Comparison of ENCODE assay signal across 9 mouse cellular contexts in the genomic region with DNA sequence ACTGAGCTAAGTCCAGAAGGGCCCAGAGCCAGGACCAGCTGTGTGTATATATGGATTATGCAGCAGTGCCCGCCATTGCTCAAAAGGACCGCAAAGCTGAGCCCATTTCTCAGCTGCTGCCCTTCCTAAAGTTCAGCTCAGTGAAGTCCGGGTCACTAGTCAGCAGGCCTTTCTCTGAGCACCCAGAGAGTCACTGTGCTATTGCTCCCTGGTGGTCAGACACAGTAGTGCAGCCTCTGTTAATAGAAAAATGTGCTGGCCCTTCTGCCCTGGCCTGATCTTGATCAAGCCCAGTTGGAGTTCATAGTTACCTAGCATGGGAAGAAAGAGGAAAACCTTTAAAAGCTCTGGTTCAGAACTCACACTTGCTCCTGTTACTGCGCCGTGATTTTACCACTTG. TPM values are rescaled to one million over a fixed set of nuclear protein-coding genes. Genes with fewer than 3 reads are reported as not detected.
DNase-seq lines count a peak whose midpoint lies in the region; ATAC-seq and TF ChIP-seq lines count a peak whose summit lies in the region.
"Had no signal": no experiment of that assay in that cellular context is flagged by ENCODE, and none has a peak within 500 bp of the region (broad histone marks: within the 10 kb centered on the region; RNA-seq: fewer than 3 reads in every experiment).

No protein-coding gene starts in this region.

- H3K4me1 ChIP-seq in heart, embryonic 11.5 days (ENCODE audit: control insufficient read depth, insufficient read depth, low read length), result no peaks in the 10 kb centered on the region
- peaks cover 4% of the 10 kb centered on the region; the same call in 1 of the 2 replicates for H3K4me1 ChIP-seq in spleen, adult 2 months (ENCODE audit: control insufficient read depth, insufficient read depth, insufficient read length)
- no peaks in the 10 kb centered on the region for H3K4me1 ChIP-seq in midbrain, embryonic 14.5 days (ENCODE audit: control insufficient read depth, insufficient read depth, low read length)
- H3K4me1 ChIP-seq: embryonic facial prominence, embryonic 15.5 days had no signal

- TF ChIP-seq CTCF in spleen, adult 2 months (IDR thresholded peaks at IDR 0.05; ENCODE audit: extremely low read depth, insufficient read depth, insufficient read length, insufficient replicate concordance), result peak; percentile 18; the same call in 1 of the 2 replicates

- H3K27ac ChIP-seq in heart, embryonic 11.5 days (ENCODE audit: low read depth, low read length), result no peak overlapping the region
- no peak overlapping the region for H3K27ac ChIP-seq in spleen, adult 2 months (ENCODE audit: insufficient read depth, low read length)
- no peak overlapping the region for H3K27ac ChIP-seq in midbrain, embryonic 14.5 days (replicated peaks; ENCODE audit: low read depth, low read length)
- H3K27ac ChIP-seq: embryonic facial prominence, embryonic 15.5 days had no signal

- no peaks in the 10 kb centered on the region for H3K9me3 ChIP-seq in heart, embryonic 11.5 days (replicated peaks; ENCODE audit: control insufficient read depth, low read length)
- no peaks in the 10 kb centered on the region for H3K9me3 ChIP-seq in midbrain, embryonic 14.5 days (ENCODE audit: control insufficient read depth, low read length)
- H3K9me3 ChIP-seq: embryonic facial prominence, embryonic 15.5 days had no signal

- intact Hi-C loops in heart, postnatal 10 days (cut with DNase I), result no loop called here

- no peak for TF ChIP-seq POLR2A in spleen, adult 2 months (IDR thresholded peaks at IDR 0.05; ENCODE audit: low read depth, low read length)

- no peak for ATAC-seq in heart, embryonic 11.5 days (replicated peaks; ENCODE audit: insufficient number of reproducible peaks, low FRiP score, low TSS enrichment)
- ATAC-seq in midbrain, embryonic 14.5 days (ENCODE audit: low FRiP score, low TSS enrichment), result no peak
- no peak for ATAC-seq in activated CD4-positive, CD25-positive, alpha-beta regulatory T cell, adult 4 months

- H3K9ac ChIP-seq in heart, embryonic 11.5 days (ENCODE audit: low read depth, low read length), result no peak overlapping the region
- no peak overlapping the region for H3K9ac ChIP-seq in midbrain, embryonic 14.5 days (replicated peaks; ENCODE audit: low read length)
- H3K9ac ChIP-seq: embryonic facial prominence, embryonic 15.5 days had no signal

- H3K4me3 ChIP-seq in heart, embryonic 11.5 days (ENCODE audit: low read depth, low read length), result no peak overlapping the region
- no peak overlapping the region for H3K4me3 ChIP-seq in spleen, adult 2 months (ENCODE audit: extremely low read depth, insufficient read depth, insufficient read length)
- no peak overlapping the region for H3K4me3 ChIP-seq in midbrain, embryonic 14.5 days (replicated peaks; ENCODE audit: low read depth, low read length)
- H3K4me3 ChIP-seq: embryonic facial prominence, embryonic 15.5 days had no signal

- WGBS in heart, embryonic 11.5 days (ENCODE audit: insufficient replicate concordance), result 31% methylated on average over 5 of the region's 5 CpGs
- 63% methylated on average over 5 of the region's 5 CpGs for WGBS in spleen, adult 2 months
- 30% methylated on average over 5 of the region's 5 CpGs for WGBS in midbrain, embryonic 14.5 days

- peak; percentile 38 to 68 for DNase-seq in heart, postnatal 10 days
- DNase-seq in spleen, adult 2 months (ENCODE audit: low read depth in 1 of 2, low spot score in 2 of 2), result peak in 1 of 2 experiments; percentile 16
- no peak for DNase-seq in spleen, adult 12 weeks (ENCODE audit: low spot score)
- peak; percentile 26 for DNase-seq in c-Kit-positive CD71-positive TER-119-positive erythroid progenitor cells, embryonic 14.5 days (ENCODE audit: low spot score)
- DNase-seq in induced T-regulatory cell, adult 2 months (ENCODE audit: low read depth), result peak; percentile 56
- DNase-seq in midbrain, embryonic 14.5 days, result peak; percentile 56

- H3K27me3 ChIP-seq in heart, embryonic 11.5 days (ENCODE audit: control insufficient read depth, insufficient read depth, low read length), result no peaks in the 10 kb centered on the region; the same call in 1 of the 2 replicates
- no peaks in the 10 kb centered on the region for H3K27me3 ChIP-seq in spleen, adult 2 months (ENCODE audit: control insufficient read depth, insufficient read depth, low read length)
- H3K27me3 ChIP-seq in midbrain, embryonic 14.5 days (ENCODE audit: control insufficient read depth, insufficient read depth, low read length), result no peaks in the 10 kb centered on the region
- H3K27me3 ChIP-seq: embryonic facial prominence, embryonic 15.5 days had no signal

- H3K4me2 ChIP-seq in heart, embryonic 11.5 days, result no peak overlapping the region
- H3K4me2 ChIP-seq in midbrain, embryonic 14.5 days (ENCODE audit: low read length), result no peak overlapping the region
- H3K4me2 ChIP-seq: embryonic facial prominence, embryonic 15.5 days had no signal

- no peaks in the 10 kb centered on the region for H3K36me3 ChIP-seq in heart, embryonic 11.5 days (ENCODE audit: control insufficient read depth, insufficient read depth, low read length)
- H3K36me3 ChIP-seq in spleen, adult 2 months (ENCODE audit: control insufficient read depth, insufficient read depth, low read length), result no peaks in the 10 kb centered on the region
- no peaks in the 10 kb centered on the region for H3K36me3 ChIP-seq in midbrain, embryonic 14.5 days (ENCODE audit: control insufficient read depth, insufficient read depth, low read length)
- H3K36me3 ChIP-seq: embryonic facial prominence, embryonic 15.5 days had no signal

RNA-seq across cellular contexts. Expression of gene Tmem266, which starts 55.7 kb away (rescaled TPM):
- under 1 TPM; 0.72 to 0.82 TPM for total RNA-seq in heart, postnatal 10 days (2021)
- polyA plus RNA-seq in heart, embryonic 11.5 days (2014; fragmentation: Nextera tagmentation; extraction: Ambion mirVana), result 0.09 TPM in 1 of 2 replicates, not detected in the other
- 0.08 and 0.19 TPM in 2 replicates for polyA plus RNA-seq in spleen, adult 2 months (2012; rRNA removed)
- polyA plus RNA-seq in midbrain, embryonic 14.5 days (2014; fragmentation: Nextera tagmentation; extraction: Ambion mirVana), result 2.4 and 8.3 TPM in 2 replicates
- not detected for polyA plus RNA-seq in activated CD4-positive, CD25-positive, alpha-beta regulatory T cell, adult 4 months (2017; shearing (Covaris generic))

RNA-seq across cellular contexts. Expression of gene Nrg4, which starts 55.8 kb away (rescaled TPM):
- 1 to 10 TPM; 1.5 to 3.4 TPM for total RNA-seq in heart, postnatal 10 days (2021)
- polyA plus RNA-seq in heart, embryonic 11.5 days (2014; fragmentation: Nextera tagmentation; extraction: Ambion mirVana), result 1.2 and 1.4 TPM in 2 replicates
- polyA plus RNA-seq in spleen, adult 2 months (2012; rRNA removed), result 0.28 and 0.46 TPM in 2 replicates
- 1.7 and 2.2 TPM in 2 replicates for polyA plus RNA-seq in midbrain, embryonic 14.5 days (2014; fragmentation: Nextera tagmentation; extraction: Ambion mirVana)
- 1 to 10 TPM; 3.6 to 3.9 TPM for polyA plus RNA-seq in activated CD4-positive, CD25-positive, alpha-beta regulatory T cell, adult 4 months (2017; shearing (Covaris generic))
